Mouse (Mus musculus) c-Kit-positive CD71-negative TER-119-negative erythroid progenitor cells, embryonic 14.5 days (primary cell): ENCODE results near the gene Fam213b.
A peak's percentile ranks its signal among the peaks of the same experiment; 100 is the strongest.

ENCODE experiments used
- DNase-seq: peaks from one replicate; pipeline ENCODE4 v3.0.0-alpha.2; 2013; ENCODE audit warnings: low read depth

Gene Fam213b

GRCm38 (mm10) chr4:154898506-154899446 lies at the start of gene Fam213b:
Fam213b (minus strand) TSS chr4:154899135.
- DNase-seq, result peak; percentile 72

GRCm38 (mm10) chr4:154948066-154948939 lies 49.4 kb upstream of the Fam213b start:
- DNase-seq, result no peak

- no peak for DNase-seq
These were observed 47.4 kb upstream of the Fam213b start for GRCm38 (mm10) chr4:154946319-154946718.

GRCm38 (mm10) chr4:154944121-154944590 lies 45.2 kb upstream of the Fam213b start:
- DNase-seq, result no peak

- no peak for DNase-seq
These were observed 44.5 kb upstream of the Fam213b start for GRCm38 (mm10) chr4:154943323-154944039.

- DNase-seq, result no peak
These were observed 43.8 kb upstream of the Fam213b start for GRCm38 (mm10) chr4:154942632-154943322.

- DNase-seq, result no peak
These were observed 42.9 kb upstream of the Fam213b start for GRCm38 (mm10) chr4:154941831-154942230.

- DNase-seq, result no peak
These were observed 41.2 kb upstream of the Fam213b start for GRCm38 (mm10) chr4:154940156-154940555.

- no peak for DNase-seq
These were observed 38.8 kb upstream of the Fam213b start for GRCm38 (mm10) chr4:154937746-154938145.

- DNase-seq, result no peak
These were observed 37.8 kb upstream of the Fam213b start for GRCm38 (mm10) chr4:154936542-154937255.

GRCm38 (mm10) chr4:154935788-154936187 lies 36.9 kb upstream of the Fam213b start:
- no peak for DNase-seq

GRCm38 (mm10) chr4:154934800-154935199 lies 35.9 kb upstream of the Fam213b start:
- no peak for DNase-seq

- no peak for DNase-seq
These were observed 34.5 kb upstream of the Fam213b start for GRCm38 (mm10) chr4:154933306-154933907.

GRCm38 (mm10) chr4:154929088-154929660 lies 30.2 kb upstream of the Fam213b start:
- DNase-seq, result no peak

GRCm38 (mm10) chr4:154928395-154929087 lies 29.6 kb upstream of the Fam213b start, which contains the start of gene Tnfrsf14:
Tnfrsf14 (minus strand) TSS chr4:154928563.
- no peak for DNase-seq

- no peak for DNase-seq
These were observed 29.0 kb upstream of the Fam213b start for GRCm38 (mm10) chr4:154927899-154928337.

- no peak for DNase-seq
These were observed 28.3 kb upstream of the Fam213b start for GRCm38 (mm10) chr4:154926969-154927898.

- no peak for DNase-seq
These were observed 26.5 kb upstream of the Fam213b start for GRCm38 (mm10) chr4:154925413-154925812.
